Mouse (Mus musculus) heart, embryonic 14.5 days (tissue): ENCODE data around the gene Mdga1. TPM values are rescaled to one million over a fixed set of nuclear protein-coding genes. Genes with fewer than 3 reads are reported as not detected.

Source experiments
- ATAC-seq: fragments of 200-750 bp; cut with Nextera tagmentation; 2 replicates; pipeline ENCODE4 v1.8.0; 2017; ENCODE audit warnings: low read depth, moderate TSS enrichment; ENCODE audit not compliant: insufficient number of reproducible peaks, insufficient read depth, low FRiP score
- H3K27ac ChIP-seq, 2 experiments: fragments of 200-500 bp in 1 of 2; fragments of 300-500 bp in 1 of 2; sonication (generic) in 1 of 2; replicated peaks in 1 of 2; 2 replicates each; pipeline ENCODE4 v1.5.1; 2012 to 2014; ENCODE audit warnings: low read depth in 2 of 2, low read length in 2 of 2, control low read depth in 1 of 2, mild to moderate bottlenecking in 1 of 2, mixed read lengths in 1 of 2; ENCODE audit not compliant: control insufficient read depth in 1 of 2, insufficient read depth in 1 of 2
- H3K27me3 ChIP-seq: fragments of 300-500 bp; sonication (generic); 2 replicates; pipeline ENCODE4 v1.6.1; 2014; ENCODE audit warnings: mild to moderate bottlenecking, low read length, control low read depth; ENCODE audit not compliant: control insufficient read depth, insufficient read depth
- H3K36me3 ChIP-seq: fragments of 300-500 bp; sonication (generic); 2 replicates; pipeline ENCODE4 v1.6.1; 2014; ENCODE audit warnings: mild to moderate bottlenecking, control low read depth, low read length, mixed read lengths; ENCODE audit not compliant: control insufficient read depth, insufficient read depth
- H3K4me1 ChIP-seq, 2 experiments: fragments of 200-500 bp in 1 of 2; fragments of 300-500 bp in 1 of 2; sonication (generic) in 1 of 2; 2 replicates each; pipeline ENCODE4 v1.6.1; 2012 to 2014; ENCODE audit warnings: low read length in 2 of 2, control low read depth in 1 of 2, mixed read lengths in 1 of 2; ENCODE audit not compliant: control insufficient read depth in 2 of 2, insufficient read depth in 2 of 2
- H3K4me2 ChIP-seq: fragments of 300-500 bp; sonication (generic); 2 replicates; pipeline ENCODE4 v1.6.1; 2014; ENCODE audit warnings: mild to moderate bottlenecking, low read length
- H3K4me3 ChIP-seq, 2 experiments: fragments of 200-500 bp in 1 of 2; fragments of 300-500 bp in 1 of 2; sonication (generic) in 1 of 2; 2 replicates each; pipeline ENCODE4 v1.5.1; 2012 to 2014; ENCODE audit warnings: low read length in 2 of 2, mild to moderate bottlenecking in 2 of 2, control low read depth in 1 of 2, low read depth in 1 of 2, moderate library complexity in 1 of 2; ENCODE audit not compliant: control insufficient read depth in 1 of 2, insufficient read depth in 1 of 2
- H3K9ac ChIP-seq: fragments of 300-500 bp; sonication (generic); 2 replicates; pipeline ENCODE4 v1.6.1; 2014; ENCODE audit warnings: mild to moderate bottlenecking, low read length
- H3K9me3 ChIP-seq: fragments of 300-500 bp; sonication (generic); 2 replicates; pipeline ENCODE4 v1.6.1; 2016; ENCODE audit warnings: low read length, control low read depth; ENCODE audit not compliant: control insufficient read depth
- WGBS: fragments of 180-500 bp; shearing (Covaris S2); extraction: QIAGEN DNeasy Blood & Tissue Kit; methylation state at CpG from one replicate; pipeline ENCODE4 v1.1.7; 2014; 5-methylcytosine and 5-hydroxymethylcytosine counted together
- polyA plus RNA-seq: library from polyadenylated mRNA; unstranded; fragments of >200 nt; fragmentation: Nextera tagmentation; extraction: Ambion mirVana; gene quantifications from 2 replicates; pipeline ENCODE4 v1.2.1, GENCODE M21; 2014

Mdga1 gene
- polyA plus RNA-seq, 1 experiment from 2014 or later = 6.3 TPM

DNA sequence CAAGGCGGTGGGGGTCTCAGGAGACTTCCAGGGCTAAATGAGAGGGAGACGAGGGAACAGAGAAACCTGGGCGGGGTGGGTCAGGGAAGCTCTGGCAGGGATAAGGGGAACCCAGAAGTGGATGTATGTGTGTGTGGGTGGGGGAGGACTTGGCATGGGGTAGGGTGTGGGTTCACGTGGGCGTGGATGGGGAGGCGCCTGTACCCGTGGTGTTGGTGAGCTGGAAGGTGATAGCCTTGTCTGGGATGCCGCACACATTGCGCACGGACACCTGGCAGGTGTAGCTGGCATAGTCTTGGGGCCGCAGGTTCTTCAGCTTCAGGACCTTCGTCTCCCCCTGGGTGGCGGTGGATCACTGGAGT is 120.5 kb downstream of the Mdga1 start:
- H3K9ac ChIP-seq = no peak overlapping the region
- H3K4me3 ChIP-seq = no peak overlapping the region
- 0 out of 2 replicates have a peak, but pooled peaks cover 3% of the 10 kb centered on the region for H3K27me3 ChIP-seq
- peaks cover 4 to 7% of the 10 kb centered on the region in 2 experiments for H3K4me1 ChIP-seq
- no peak for ATAC-seq
- WGBS = 74% methylated on average over 13 of the region's 13 CpGs
- H3K9me3 ChIP-seq = no peaks in the 10 kb centered on the region
- H3K4me2 ChIP-seq = no peak overlapping the region
- H3K36me3 ChIP-seq = no peaks in the 10 kb centered on the region
- no peak overlapping the region for H3K27ac ChIP-seq

DNA sequence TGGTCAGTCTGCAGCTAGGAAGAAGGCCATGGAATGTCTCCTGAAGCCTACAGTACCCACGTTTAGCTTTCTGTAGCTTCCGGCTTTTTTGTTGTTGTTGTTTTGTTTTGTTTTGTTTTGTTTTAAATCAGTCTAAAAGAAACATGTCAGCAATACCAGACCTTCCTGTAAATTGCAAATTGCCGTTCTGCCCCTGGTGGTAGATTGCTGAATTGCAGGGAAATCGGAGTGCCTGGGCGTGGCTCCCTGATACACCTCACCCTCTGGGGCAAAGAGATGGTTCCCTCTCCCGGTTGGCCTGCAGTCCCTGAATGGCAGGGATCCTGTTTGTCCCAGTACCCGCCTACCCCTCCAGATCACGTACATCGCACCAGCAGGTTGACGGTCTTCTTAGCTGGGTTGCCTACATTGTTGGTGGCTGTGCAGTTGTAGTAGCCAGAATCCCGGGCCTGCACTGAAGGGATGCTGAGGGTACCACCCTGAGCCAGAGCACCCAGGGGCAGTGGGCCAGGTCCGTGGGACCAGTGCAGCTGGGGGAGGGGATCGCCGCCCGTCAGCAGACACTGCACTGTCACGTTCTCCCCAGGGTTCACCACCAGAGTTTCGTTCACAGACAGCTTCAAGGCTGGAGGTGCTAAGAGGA is 121.0 kb downstream of the Mdga1 start:
- WGBS = 35% methylated on average over 17 of the region's 17 CpGs

DNA sequence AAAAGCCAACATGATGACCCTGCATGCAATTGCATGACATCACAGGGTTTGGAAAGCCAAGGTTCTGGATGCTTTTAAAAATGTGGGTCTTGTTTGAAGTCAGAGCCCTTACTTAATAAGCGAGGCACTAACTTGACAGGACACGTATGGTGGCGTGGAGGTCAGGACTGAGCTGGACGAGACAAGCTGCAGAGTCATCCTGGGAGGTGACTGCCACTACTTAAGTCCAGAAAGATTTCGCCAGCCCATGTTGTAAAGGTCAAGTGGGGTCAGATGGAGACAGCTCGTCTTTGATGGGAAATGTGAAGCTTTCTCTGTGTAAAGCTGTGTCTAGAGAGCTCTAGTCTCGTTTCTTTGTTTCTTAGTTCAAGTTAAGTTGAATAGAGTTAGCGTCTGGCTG is 122.6 kb downstream of the Mdga1 start:
- Histone ChIP-seq H3K36me3 (no peaks in the 10 kb centered on the region), H3K4me1 (peaks cover 2 to 5% of the 10 kb centered on the region in 2 experiments; a peak in 3 of 4 replicates), H3K27ac (no peak overlapping the region), H3K4me2 (no peak overlapping the region), H3K9me3 (no peaks in the 10 kb centered on the region), H3K4me3 (no peak overlapping the region), H3K9ac (no peak overlapping the region), H3K27me3 (peaks cover 9% of the 10 kb centered on the region; the same call in 1 of the 2 replicates)
- no peak for ATAC-seq
- 62% methylated on average over 8 of the region's 8 CpGs for WGBS

More for the DNA sequence above, 121.0 kb downstream of the Mdga1 start:
- Histone ChIP-seq H3K4me2 (no peak overlapping the region), H3K4me1 (peaks cover 4 to 7% of the 10 kb centered on the region in 2 experiments), H3K27ac (no peak overlapping the region), H3K36me3 (no peaks in the 10 kb centered on the region), H3K4me3 (no peak overlapping the region), H3K9ac (no peak overlapping the region), H3K9me3 (no peaks in the 10 kb centered on the region), H3K27me3 (0 out of 2 replicates have a peak, but pooled peaks cover 3% of the 10 kb centered on the region)
- 0 out of 2 replicates have a peak, but pooled peaks have one; percentile 14 for ATAC-seq

DNA sequence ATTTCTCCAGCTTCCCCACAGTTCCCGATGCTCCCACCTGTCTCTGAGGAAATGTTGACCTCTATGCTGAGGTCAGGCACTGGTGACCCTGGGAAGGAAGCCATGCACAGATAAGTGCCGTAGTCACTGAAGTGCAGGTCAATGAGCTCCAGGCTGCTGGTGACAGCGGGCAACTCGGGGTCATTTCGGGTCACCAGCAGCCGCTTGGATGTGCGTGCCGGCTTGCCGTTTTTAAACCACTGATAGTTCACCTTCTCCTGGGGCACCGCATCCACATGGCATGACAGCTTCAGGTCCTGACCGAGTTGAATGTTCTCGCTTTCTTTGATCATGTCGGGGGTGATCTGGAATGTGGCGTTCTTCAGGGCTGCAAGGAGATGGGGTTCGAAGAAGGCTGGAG is 123.6 kb downstream of the Mdga1 start:
- H3K27ac ChIP-seq = no peak overlapping the region
- no peak overlapping the region for H3K9ac ChIP-seq
- no peaks in the 10 kb centered on the region for H3K36me3 ChIP-seq
- no peaks in the 10 kb centered on the region for H3K9me3 ChIP-seq
- ATAC-seq = no peak
- no peak overlapping the region for H3K4me3 ChIP-seq
- H3K4me1 ChIP-seq = peaks cover 11 to 15% of the 10 kb centered on the region in 2 experiments
- H3K4me2 ChIP-seq = no peak overlapping the region
- WGBS = 34% methylated on average over 15 of the region's 15 CpGs
- H3K27me3 ChIP-seq = peaks cover 9% of the 10 kb centered on the region; the same call in 1 of the 2 replicates

DNA sequence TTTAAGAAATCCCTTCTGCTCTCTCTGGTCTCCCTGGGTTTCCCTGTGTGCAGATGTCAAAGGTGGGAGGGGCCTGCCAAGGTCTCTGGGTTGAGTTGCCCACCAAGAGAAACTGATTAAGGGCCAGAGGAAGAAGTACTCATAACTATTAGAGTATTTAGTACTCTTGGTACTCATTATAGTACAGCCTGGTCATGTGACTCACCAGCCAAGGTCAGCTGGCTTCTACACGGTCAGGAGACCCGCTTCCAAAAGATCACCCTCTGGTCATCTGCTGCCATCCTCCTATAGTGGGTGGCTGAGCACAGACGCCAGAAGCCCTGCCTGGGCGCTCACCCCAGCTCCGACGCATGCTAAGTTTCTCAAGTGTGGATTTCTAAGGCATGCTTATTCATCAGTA is 124.9 kb downstream of the Mdga1 start:
- Histone ChIP-seq H3K9ac (no peak overlapping the region), H3K4me2 (no peak overlapping the region), H3K9me3 (no peaks in the 10 kb centered on the region), H3K27ac (no peak overlapping the region), H3K4me1 (peaks cover 13 to 16% of the 10 kb centered on the region in 2 experiments), H3K36me3 (no peaks in the 10 kb centered on the region), H3K4me3 (no peak overlapping the region), H3K27me3 (peaks cover 9% of the 10 kb centered on the region; the same call in 1 of the 2 replicates)
- no peak for ATAC-seq
- 74% methylated on average over 6 of the region's 6 CpGs for WGBS

DNA sequence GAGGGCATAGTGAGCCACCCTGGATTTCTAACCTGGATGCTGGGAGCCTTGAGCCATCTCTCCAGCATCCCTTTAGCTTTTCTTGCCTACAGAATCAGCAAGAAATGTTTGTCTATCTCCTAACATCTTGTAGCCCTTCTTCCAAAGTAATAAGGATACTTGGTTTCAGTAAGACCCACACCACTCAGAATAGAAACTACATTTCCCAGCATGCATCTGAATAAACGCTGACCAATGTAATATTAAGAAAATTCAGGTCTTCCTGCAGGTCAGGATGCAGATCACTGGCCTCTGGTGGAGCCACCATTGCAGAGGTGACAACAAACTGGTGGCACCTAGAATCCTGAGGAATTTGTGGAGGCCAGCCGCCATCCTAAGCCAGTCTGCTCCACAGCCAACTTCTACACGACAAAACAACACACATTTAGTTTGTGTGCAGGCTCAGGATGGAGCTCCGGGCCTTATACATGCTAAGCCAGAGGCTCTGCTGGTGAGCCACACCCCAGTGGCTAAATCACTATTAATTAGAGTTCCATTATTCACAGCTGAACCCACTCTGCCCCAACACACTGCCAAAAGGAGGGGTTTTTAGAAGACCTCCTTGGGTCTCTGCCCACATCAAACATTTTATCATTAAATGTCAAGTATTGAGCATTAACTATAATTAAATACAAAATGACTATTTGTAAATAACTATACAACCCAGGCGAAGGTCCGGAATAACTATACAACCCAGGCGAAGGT is 126.3 kb downstream of the Mdga1 start:
- H3K4me2 ChIP-seq = no peak overlapping the region
- ATAC-seq = no peak
- no peaks in the 10 kb centered on the region for H3K36me3 ChIP-seq
- no peak overlapping the region for H3K27ac ChIP-seq
- 90% methylated on average over 7 of the region's 7 CpGs for WGBS
- H3K4me1 ChIP-seq = peaks cover 13 to 16% of the 10 kb centered on the region in 2 experiments
- H3K9me3 ChIP-seq = no peaks in the 10 kb centered on the region
- no peak overlapping the region for H3K4me3 ChIP-seq
- H3K27me3 ChIP-seq = peaks cover 6% of the 10 kb centered on the region; the same call in 1 of the 2 replicates
- H3K9ac ChIP-seq = no peak overlapping the region

DNA sequence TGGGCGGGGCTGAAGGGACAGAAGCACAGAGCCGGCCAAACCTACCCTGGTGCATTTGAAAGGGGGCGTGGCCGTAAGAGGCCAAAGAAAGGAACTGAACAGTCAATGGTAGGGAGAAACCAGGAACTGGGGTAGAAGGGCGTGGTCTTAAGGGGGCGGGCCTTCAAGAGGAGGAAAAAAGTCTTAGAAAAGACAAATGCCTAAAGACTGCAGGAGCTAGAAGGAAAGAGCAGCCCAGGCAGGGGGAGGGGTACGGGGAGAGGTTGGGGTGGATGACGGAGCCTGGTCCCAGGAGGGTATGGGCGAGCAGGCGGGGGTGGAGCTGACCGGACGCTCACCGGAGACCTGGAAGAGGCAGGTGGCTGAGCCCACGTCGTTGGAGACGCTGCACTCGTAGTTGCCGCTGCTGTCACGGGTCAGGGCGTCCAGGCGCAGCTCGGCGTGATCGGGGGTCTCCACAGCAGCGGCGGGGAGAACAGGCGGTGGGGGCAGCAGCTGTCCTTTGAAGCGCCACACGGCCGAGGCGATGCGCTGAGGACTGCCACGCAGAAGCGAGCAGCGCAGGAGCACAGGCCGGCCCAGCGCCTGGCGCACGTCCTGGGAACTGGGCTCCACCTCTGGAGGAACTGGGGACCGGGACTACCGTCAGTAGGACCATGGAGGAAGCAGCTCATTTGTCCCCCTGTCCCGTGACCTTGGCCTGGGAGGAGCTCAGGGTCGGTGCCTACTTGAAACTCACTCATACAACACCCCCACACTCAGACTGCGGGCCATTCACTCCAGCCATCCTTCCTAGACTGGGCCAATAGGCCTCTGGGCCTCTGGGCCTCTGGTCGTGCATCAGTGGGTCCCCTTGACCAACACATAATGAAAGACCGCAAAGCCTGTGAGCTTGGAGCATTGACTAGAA is 127.9 kb downstream of the Mdga1 start:
- Histone ChIP-seq H3K27ac (no peak overlapping the region), H3K4me2 (peak overlapping the region; percentile 97), H3K4me1 (peaks cover 16 to 20% of the 10 kb centered on the region in 2 experiments), H3K27me3 (peaks cover 6% of the 10 kb centered on the region; the same call in 1 of the 2 replicates), H3K36me3 (no peaks in the 10 kb centered on the region), H3K9me3 (no peaks in the 10 kb centered on the region), H3K9ac (peak overlapping the region; percentile 76), H3K4me3 (peak overlapping the region; percentile 47 to 50)
- 5% methylated on average over 46 of the region's 46 CpGs for WGBS
- ATAC-seq = peak; percentile 31
